Comparison of ENCODE assay signal across 8 mouse cellular contexts in the genomic region with DNA sequence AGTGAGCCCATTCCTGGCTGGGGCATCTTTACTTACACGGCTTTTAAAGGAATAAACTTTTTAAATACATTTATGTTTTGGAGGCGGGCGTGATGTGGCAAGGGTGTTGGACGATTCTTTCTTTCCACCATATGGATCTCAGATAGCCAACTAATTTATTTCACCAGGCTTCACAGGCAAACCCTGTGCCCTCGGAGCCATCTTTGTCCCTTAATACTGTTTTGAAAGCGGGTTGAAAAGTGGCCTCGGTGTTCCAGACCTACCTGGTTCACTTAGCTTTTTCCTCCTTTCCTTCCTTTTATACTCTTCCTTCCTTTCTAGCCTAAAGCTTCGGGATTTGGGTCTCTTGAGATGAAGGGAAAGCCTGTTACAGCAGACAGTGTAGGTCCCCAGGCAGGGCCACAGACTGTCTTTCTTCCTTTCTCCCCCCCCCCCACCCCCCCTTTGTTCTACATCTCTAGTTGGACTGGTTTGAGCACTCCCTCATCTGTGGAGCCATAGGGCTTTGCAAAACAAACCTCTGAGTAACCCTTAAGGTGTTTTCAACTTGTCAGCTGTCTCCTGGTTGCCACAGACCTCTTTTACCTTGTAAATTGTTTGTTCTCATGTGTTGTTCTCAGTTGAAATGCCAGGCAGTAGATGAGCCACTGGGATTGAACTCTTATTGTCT. TPM values are rescaled to one million over a fixed set of nuclear protein-coding genes. Genes with fewer than 3 reads are reported as not detected.
A peak's percentile ranks its signal among the peaks of the same experiment; 100 is the strongest.
DNase-seq lines count a peak whose midpoint lies in the region; ATAC-seq and TF ChIP-seq lines count a peak whose summit lies in the region.

No protein-coding gene starts in this region.

- no peaks in the 10 kb centered on the region for H3K36me3 ChIP-seq in hindbrain, embryonic 16.5 days (ENCODE audit: control insufficient read depth, insufficient read depth, low read length)
- H3K36me3 ChIP-seq in midbrain, embryonic 14.5 days (ENCODE audit: control insufficient read depth, insufficient read depth, low read length), result 0 out of 2 replicates have a peak, but pooled peaks cover 3% of the 10 kb centered on the region

- no peaks in the 10 kb centered on the region for H3K27me3 ChIP-seq in cerebellum, adult 2 months (ENCODE audit: control insufficient read depth, insufficient read depth, low read length)
- H3K27me3 ChIP-seq in hindbrain, embryonic 16.5 days (replicated peaks; ENCODE audit: control insufficient read depth, insufficient read depth, low read length), result no peaks in the 10 kb centered on the region
- H3K27me3 ChIP-seq in midbrain, embryonic 14.5 days (ENCODE audit: control insufficient read depth, insufficient read depth, low read length), result no peaks in the 10 kb centered on the region

- WGBS in cerebellum, adult 2 months, result 3% methylated on average over 8 of the region's 8 CpGs
- WGBS in hindbrain, embryonic 16.5 days, result 6% methylated on average over 8 of the region's 8 CpGs
- WGBS in midbrain, embryonic 14.5 days, result 6% methylated on average over 8 of the region's 8 CpGs

- peak overlapping the region; percentile 99 for H3K4me3 ChIP-seq in cerebellum, adult 2 months (replicated peaks; ENCODE audit: insufficient read depth, low read depth, low read length)
- peak overlapping the region; percentile 69 for H3K4me3 ChIP-seq in hindbrain, embryonic 16.5 days (ENCODE audit: low read length)
- peak overlapping the region; percentile 93 for H3K4me3 ChIP-seq in midbrain, embryonic 14.5 days (replicated peaks; ENCODE audit: low read depth, low read length)

- peak overlapping the region; percentile 69; the same call in 1 of the 2 replicates for H3K27ac ChIP-seq in cerebellum, adult 2 months (ENCODE audit: insufficient read depth, low read length)
- peak overlapping the region; percentile 81 for H3K27ac ChIP-seq in hindbrain, embryonic 16.5 days (ENCODE audit: low read depth, low read length)
- H3K27ac ChIP-seq in midbrain, embryonic 14.5 days (replicated peaks; ENCODE audit: low read depth, low read length), result peak overlapping the region; percentile 83

- H3K4me2 ChIP-seq in hindbrain, embryonic 16.5 days (ENCODE audit: low read length), result peak overlapping the region; percentile 85
- peak overlapping the region; percentile 86 for H3K4me2 ChIP-seq in midbrain, embryonic 14.5 days (ENCODE audit: low read length)

- no peak for ATAC-seq in hindbrain, embryonic 16.5 days
- no peak for ATAC-seq in midbrain, embryonic 14.5 days (ENCODE audit: low FRiP score, low TSS enrichment)

- peak overlapping the region; percentile 68 for H3K9ac ChIP-seq in hindbrain, embryonic 16.5 days (ENCODE audit: low read depth, low read length)
- peak overlapping the region; percentile 80 for H3K9ac ChIP-seq in midbrain, embryonic 14.5 days (replicated peaks; ENCODE audit: low read length)

- peak in 1 of 2 experiments; percentile 9 for DNase-seq in cerebellum, adult 2 months
- no peak for DNase-seq in cerebellum, postnatal 4 days (ENCODE audit: low spot score in 2 of 2)
- DNase-seq in thymus, postnatal 4 days, result peak; percentile 11
- DNase-seq in thymus, postnatal 14 days, result no peak
- DNase-seq in midbrain, embryonic 14.5 days, result no peak
- DNase-seq in left cerebral cortex, adult 8-10 months (ENCODE audit: low spot score in 2 of 2), result no peak
- DNase-seq in layer of hippocampus, adult 11-12 months (ENCODE audit: low spot score), result no peak

- TF ChIP-seq POLR2A in cerebellum, adult 2 months (IDR thresholded peaks at IDR 0.05; ENCODE audit: borderline replicate concordance, insufficient read depth, low read length), result no peak

- no peaks in the 10 kb centered on the region; the same call in 1 of the 2 replicates for H3K4me1 ChIP-seq in cerebellum, adult 2 months (ENCODE audit: control insufficient read depth, insufficient read depth, low read length)
- peaks cover 16% of the 10 kb centered on the region for H3K4me1 ChIP-seq in hindbrain, embryonic 16.5 days (ENCODE audit: control insufficient read depth, insufficient read depth, low read depth, low read length)
- H3K4me1 ChIP-seq in midbrain, embryonic 14.5 days (ENCODE audit: control insufficient read depth, insufficient read depth, low read length), result peaks cover 16% of the 10 kb centered on the region

- H3K9me3 ChIP-seq in hindbrain, embryonic 16.5 days (ENCODE audit: control insufficient read depth, low read length), result no peaks in the 10 kb centered on the region
- H3K9me3 ChIP-seq in midbrain, embryonic 14.5 days (ENCODE audit: control insufficient read depth, low read length), result no peaks in the 10 kb centered on the region

- TF ChIP-seq CTCF in cerebellum, adult 2 months (IDR thresholded peaks at IDR 0.05; ENCODE audit: borderline replicate concordance, insufficient read depth, low read depth, low read length), result no peak

RNA-seq across cellular contexts. Expression of a gene that starts 0.7 kb away (rescaled TPM):
- polyA plus RNA-seq in cerebellum, adult 2 months (2012; rRNA removed), result 4.4 and 4.7 TPM in 2 replicates
- 16.7 and 17.9 TPM in 2 replicates for polyA plus RNA-seq in hindbrain, embryonic 16.5 days (2015; fragmentation: Nextera tagmentation; extraction: Ambion mirVana)
- 12.0 and 18.2 TPM in 2 replicates for polyA plus RNA-seq in midbrain, embryonic 14.5 days (2014; fragmentation: Nextera tagmentation; extraction: Ambion mirVana)
- 1 to 10 TPM; 6.8 to 8.6 (median 7.5) TPM for total RNA-seq in left cerebral cortex, adult 8-10 months (2022)

RNA-seq across cellular contexts. Expression of a gene that starts 1.0 kb away (rescaled TPM):
- polyA plus RNA-seq in cerebellum, adult 2 months (2012; rRNA removed), result 126 and 129 TPM in 2 replicates
- 32.8 and 39.4 TPM in 2 replicates for polyA plus RNA-seq in hindbrain, embryonic 16.5 days (2015; fragmentation: Nextera tagmentation; extraction: Ambion mirVana)
- 36.3 and 45.0 TPM in 2 replicates for polyA plus RNA-seq in midbrain, embryonic 14.5 days (2014; fragmentation: Nextera tagmentation; extraction: Ambion mirVana)
- total RNA-seq in left cerebral cortex, adult 8-10 months (2022), result 10 to 100 TPM; 76.1 to 90.9 (median 83.8) TPM

RNA-seq across cellular contexts. Expression of a gene that starts 18.5 kb away (rescaled TPM):
- polyA plus RNA-seq in cerebellum, adult 2 months (2012; rRNA removed), result 37.9 and 38.9 TPM in 2 replicates
- 20.8 and 27.1 TPM in 2 replicates for polyA plus RNA-seq in hindbrain, embryonic 16.5 days (2015; fragmentation: Nextera tagmentation; extraction: Ambion mirVana)
- polyA plus RNA-seq in midbrain, embryonic 14.5 days (2014; fragmentation: Nextera tagmentation; extraction: Ambion mirVana), result 22.8 and 26.3 TPM in 2 replicates
- total RNA-seq in left cerebral cortex, adult 8-10 months (2022), result 10 to 100 TPM; 54.8 to 55.6 (median 55.1) TPM
